10 mouse cellular contexts compared by ENCODE assay signal in the genomic region with DNA sequence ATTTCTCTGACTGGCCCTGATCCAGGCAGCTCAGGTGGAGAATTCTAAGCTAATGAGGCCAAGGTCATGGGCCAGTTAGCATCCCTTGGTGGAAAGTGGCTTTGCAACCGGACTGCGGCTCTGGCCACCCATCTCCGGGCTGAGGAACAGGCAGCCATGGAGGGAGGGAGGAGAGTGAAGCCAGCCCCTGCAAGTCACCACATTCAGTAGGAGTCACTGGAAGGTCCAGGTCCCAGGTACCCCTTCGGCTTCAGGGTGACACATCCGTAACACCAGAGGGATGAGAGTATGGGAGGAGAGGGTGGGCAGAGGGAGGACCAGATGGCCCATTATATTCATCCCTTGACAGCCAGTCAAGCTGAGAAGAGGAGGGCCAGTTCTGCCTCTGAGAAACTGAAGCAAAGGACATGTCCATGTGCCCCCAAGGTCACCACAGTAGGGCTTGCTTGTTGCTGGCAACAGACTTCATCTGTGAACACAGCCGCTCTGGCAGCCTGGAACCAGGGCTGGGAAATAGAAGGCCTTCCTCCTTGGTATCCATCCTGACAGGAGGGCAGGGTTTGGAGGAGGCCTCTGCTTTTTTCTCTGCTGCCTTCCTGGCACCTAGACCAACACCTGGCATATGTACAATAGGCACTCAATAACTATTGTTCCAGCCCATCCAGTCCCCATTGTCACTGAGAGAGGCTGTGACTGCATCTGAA. TPM values are rescaled to one million over a fixed set of nuclear protein-coding genes. Genes with fewer than 3 reads are reported as not detected.
DNase-seq lines count a peak whose midpoint lies in the region; ATAC-seq lines count a peak whose summit lies in the region.
"Had no signal": no experiment of that assay in that cellular context is flagged by ENCODE, and none has a peak within 500 bp of the region (broad histone marks: within the 10 kb centered on the region; RNA-seq: fewer than 3 reads in every experiment).

No protein-coding gene starts in this region.

- H3K9me3 ChIP-seq in embryonic facial prominence, embryonic 13.5 days = no peaks in the 10 kb centered on the region
- no peaks in the 10 kb centered on the region for H3K9me3 ChIP-seq in limb, embryonic 10.5 days (replicated peaks)
- H3K9me3 ChIP-seq: lung, embryonic 15.5 days had no signal

- peaks cover 53% of the 10 kb centered on the region for H3K4me1 ChIP-seq in embryonic facial prominence, embryonic 13.5 days
- H3K4me1 ChIP-seq in limb, embryonic 10.5 days = peaks cover 62% of the 10 kb centered on the region

- peak; percentile 64 for DNase-seq in cerebellum, adult 11-12 months
- no peak for DNase-seq in cerebellum, adult 8-10 months
- peak; percentile 96 for DNase-seq in ES-CJ7 (ENCODE audit: low read depth, low spot score)
- DNase-seq in limb, embryonic 10.5 days (ENCODE audit: low spot score) = no peak
- no peak for DNase-seq in right cerebral cortex, postnatal 36 days (ENCODE audit: low spot score in 2 of 2)
- no peak for DNase-seq in right cerebral cortex, postnatal 25 days
- no peak for DNase-seq in thymus, postnatal 14 days

- no peaks in the 10 kb centered on the region for H3K36me3 ChIP-seq in embryonic facial prominence, embryonic 13.5 days
- H3K36me3 ChIP-seq in limb, embryonic 10.5 days = no peaks in the 10 kb centered on the region
- H3K36me3 ChIP-seq: lung, embryonic 15.5 days had no signal

- H3K4me3 ChIP-seq in embryonic facial prominence, embryonic 13.5 days = no peak overlapping the region
- H3K4me3 ChIP-seq in limb, embryonic 10.5 days = no peak overlapping the region
- H3K4me3 ChIP-seq: lung, embryonic 15.5 days had no signal

- peak overlapping the region; percentile 44; the same call in 1 of the 2 replicates for H3K27ac ChIP-seq in embryonic facial prominence, embryonic 13.5 days
- peak overlapping the region; percentile 61 for H3K27ac ChIP-seq in limb, embryonic 10.5 days
- H3K27ac ChIP-seq: lung, embryonic 15.5 days had no signal

- 0 out of 2 replicates have a peak overlapping the region, but pooled peaks have one; percentile 1 for H3K9ac ChIP-seq in embryonic facial prominence, embryonic 13.5 days
- H3K9ac ChIP-seq: lung, embryonic 15.5 days had no signal

- ATAC-seq in embryonic facial prominence, embryonic 13.5 days (ENCODE audit: insufficient number of reproducible peaks, insufficient read depth, low FRiP score, low TSS enrichment, low read depth) = no peak

- 82% methylated on average over 6 of the region's 6 CpGs for WGBS in embryonic facial prominence, embryonic 13.5 days
- 81% methylated on average over 6 of the region's 6 CpGs for WGBS in limb, embryonic 10.5 days

- no peaks in the 10 kb centered on the region for H3K27me3 ChIP-seq in embryonic facial prominence, embryonic 13.5 days
- H3K27me3 ChIP-seq in limb, embryonic 10.5 days (ENCODE audit: low read depth, poor library complexity, severe bottlenecking) = 0 out of 2 replicates have a peak, but pooled peaks cover 3% of the 10 kb centered on the region
- H3K27me3 ChIP-seq: lung, embryonic 15.5 days had no signal

- H3K4me2 ChIP-seq in embryonic facial prominence, embryonic 13.5 days = no peak overlapping the region
- H3K4me2 ChIP-seq: lung, embryonic 15.5 days had no signal

RNA-seq across cellular contexts. Expression of a gene that starts 43.9 kb away (rescaled TPM):
- not detected in 2 replicates for polyA plus RNA-seq in embryonic facial prominence, embryonic 13.5 days (2015; fragmentation: Nextera tagmentation; extraction: Ambion mirVana)
- polyA plus RNA-seq in limb, embryonic 10.5 days (2016; fragmentation: Nextera tagmentation; extraction: Ambion mirVana) = not detected in 2 replicates

RNA-seq across cellular contexts. Expression of a gene that starts 48.2 kb away (rescaled TPM):
- polyA plus RNA-seq in embryonic facial prominence, embryonic 13.5 days (2015; fragmentation: Nextera tagmentation; extraction: Ambion mirVana) = 57.8 and 66.7 TPM in 2 replicates
- 45.8 and 62.6 TPM in 2 replicates for polyA plus RNA-seq in limb, embryonic 10.5 days (2016; fragmentation: Nextera tagmentation; extraction: Ambion mirVana)

RNA-seq across cellular contexts. Expression of a gene that starts 55.9 kb away (rescaled TPM):
- polyA plus RNA-seq in embryonic facial prominence, embryonic 13.5 days (2015; fragmentation: Nextera tagmentation; extraction: Ambion mirVana) = 0.15 TPM in 1 of 2 replicates, not detected in the other
- polyA plus RNA-seq in limb, embryonic 10.5 days (2016; fragmentation: Nextera tagmentation; extraction: Ambion mirVana) = not detected in 2 replicates
- polyA plus RNA-seq: stomach, embryonic 14.5 days had no signal

Comparison
In these comparisons a context has a peak if more than half of its experiments do, and no peak if none do; other contexts are left out.
1. DNase-seq: peak in cerebellum, adult 11-12 months (single experiment) and ES-CJ7 (single experiment); none in cerebellum, adult 8-10 months (single experiment), limb, embryonic 10.5 days (single experiment), right cerebral cortex, postnatal 36 days (0 of 2), right cerebral cortex, postnatal 25 days (single experiment) and thymus, postnatal 14 days (single experiment).